Mouse (Mus musculus) embryonic fibroblast, embryonic 13.5 days (primary cell): ENCODE data around the gene Gm42791. TPM values are rescaled to one million over a fixed set of nuclear protein-coding genes. Genes with fewer than 3 reads are reported as not detected.

Source experiments
- H3K27ac ChIP-seq: 2 replicates; pipeline ENCODE4 v1.5.1; 2012; ENCODE audit warnings: low read length, control low read depth, inconsistent platforms; ENCODE audit not compliant: insufficient read depth
- H3K4me1 ChIP-seq: 2 replicates; pipeline ENCODE4 v1.6.1; 2011; ENCODE audit warnings: low read length; ENCODE audit not compliant: control insufficient read depth, insufficient read depth
- H3K4me3 ChIP-seq: 2 replicates; pipeline ENCODE4 v1.5.1; 2011; ENCODE audit warnings: mild to moderate bottlenecking, control low read depth, low read length; ENCODE audit not compliant: insufficient read depth
- CTCF ChIP-seq: IDR thresholded peaks from 2 replicates; pipeline ENCODE4 v1.5.1; 2011; ENCODE audit warnings: mild to moderate bottlenecking, control low read depth, low read length, moderate library complexity, borderline replicate concordance; ENCODE audit not compliant: insufficient read depth
- POLR2A ChIP-seq: IDR thresholded peaks from 2 replicates; pipeline ENCODE4 v1.6.1; 2011; ENCODE audit warnings: low read depth, mild to moderate bottlenecking, control low read depth, low read length, moderate library complexity
- polyA plus RNA-seq: library from polyadenylated mRNA; stranded (reverse); fragments of >200 nt; gene quantifications from 2 replicates; pipeline ENCODE4 v1.2.4, GENCODE M21; 2011; ENCODE audit warnings: low read depth; ENCODE audit not compliant: missing spikeins, insufficient read length

Gene Gm42791
- polyA plus RNA-seq, 1 experiment: 7.1 TPM

- H3K4me1 ChIP-seq: no peaks in the 10 kb centered on the region; the same call in 1 of the 2 replicates
- H3K27ac ChIP-seq: no peak overlapping the region
- no peak for TF ChIP-seq POLR2A
- no peak for TF ChIP-seq CTCF
- H3K4me3 ChIP-seq: no peak overlapping the region
These were observed 78.2 kb downstream of the Gm42791 start for GRCm38 (mm10) chr5:148916775-148917174.

DNA sequence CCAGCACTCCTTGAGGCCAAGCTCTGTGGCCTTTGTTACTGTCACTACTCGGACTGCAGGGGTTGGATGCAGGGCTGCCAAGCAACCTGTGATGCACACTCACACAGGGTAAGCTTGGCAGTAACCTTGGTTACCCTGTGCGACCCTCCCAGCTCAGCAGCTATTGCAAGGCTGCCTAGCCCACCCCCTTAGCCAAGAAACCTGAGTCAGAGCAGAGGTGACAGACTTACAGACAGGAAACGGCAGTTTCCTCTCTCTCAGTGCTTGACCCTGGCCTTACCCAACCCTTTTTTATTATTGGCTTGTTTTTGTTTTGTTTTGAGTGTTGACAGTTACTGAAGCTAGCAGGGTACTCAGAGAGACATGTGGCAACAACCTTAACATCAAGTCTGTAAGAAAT, 82.7 kb downstream of the Gm42791 start:
- H3K27ac ChIP-seq: no peak overlapping the region
- TF ChIP-seq CTCF: no peak
- TF ChIP-seq POLR2A: no peak

GRCm38 (mm10) chr5:148910066-148910465, 84.9 kb downstream of the Gm42791 start:
- no peak overlapping the region for H3K27ac ChIP-seq
- TF ChIP-seq POLR2A (no peak), CTCF (no peak)
- H3K4me1 ChIP-seq: no peaks in the 10 kb centered on the region
- H3K4me3 ChIP-seq: no peak overlapping the region

More for the DNA sequence above, 82.7 kb downstream of the Gm42791 start:
- Histone ChIP-seq H3K4me3 (no peak overlapping the region), H3K4me1 (no peaks in the 10 kb centered on the region)

DNA sequence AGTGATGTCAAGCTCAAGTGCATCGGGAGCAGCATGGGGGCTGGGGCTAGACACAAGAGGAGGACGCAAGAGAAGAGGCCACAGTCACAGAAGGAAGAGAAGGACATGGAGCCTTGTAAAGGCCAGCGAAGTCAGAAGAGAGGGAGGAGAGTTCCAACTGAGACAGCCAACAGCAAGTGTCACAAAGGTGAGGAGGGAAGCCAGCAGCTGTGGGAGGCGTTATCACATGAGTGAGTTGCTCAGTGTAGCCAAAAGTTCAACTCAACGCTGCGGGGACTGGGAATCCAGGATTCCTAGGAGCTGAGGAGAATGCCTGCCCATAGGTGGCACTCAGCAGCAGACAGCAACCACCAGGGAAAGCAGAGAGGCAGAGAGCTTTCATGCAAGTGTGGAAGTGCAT, 85.5 kb downstream of the Gm42791 start:
- Histone ChIP-seq H3K4me1 (no peaks in the 10 kb centered on the region), H3K4me3 (no peak overlapping the region), H3K27ac (no peak overlapping the region)
- TF ChIP-seq CTCF (peak; percentile 50; the same call in 1 of the 2 replicates), POLR2A (no peak)

DNA sequence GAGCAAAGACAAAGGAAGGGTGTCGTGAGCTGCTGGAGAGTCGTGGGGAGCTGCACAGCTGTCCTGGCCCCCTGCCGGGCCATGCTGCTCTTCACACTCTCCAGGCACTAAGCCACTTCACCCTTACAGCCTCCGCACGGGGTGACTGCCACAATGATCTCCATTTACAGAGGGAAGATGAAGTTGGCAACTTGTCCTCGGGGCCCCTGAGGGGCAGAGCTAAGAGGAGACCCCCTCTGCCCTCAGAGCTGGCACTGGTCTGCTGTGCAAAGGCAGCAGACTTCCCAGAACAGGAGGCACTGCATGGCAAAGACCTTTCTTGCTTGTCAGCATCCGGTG, 85.9 kb downstream of the Gm42791 start:
- TF ChIP-seq CTCF (no peak), POLR2A (no peak)
- Histone ChIP-seq H3K4me1 (no peaks in the 10 kb centered on the region), H3K27ac (no peak overlapping the region), H3K4me3 (no peak overlapping the region)

GRCm38 (mm10) chr5:148908191-148909056, 86.5 kb downstream of the Gm42791 start:
- no peak overlapping the region for H3K4me3 ChIP-seq
- H3K4me1 ChIP-seq: no peaks in the 10 kb centered on the region
- no peak for TF ChIP-seq CTCF
- TF ChIP-seq POLR2A: no peak
- H3K27ac ChIP-seq: no peak overlapping the region

DNA sequence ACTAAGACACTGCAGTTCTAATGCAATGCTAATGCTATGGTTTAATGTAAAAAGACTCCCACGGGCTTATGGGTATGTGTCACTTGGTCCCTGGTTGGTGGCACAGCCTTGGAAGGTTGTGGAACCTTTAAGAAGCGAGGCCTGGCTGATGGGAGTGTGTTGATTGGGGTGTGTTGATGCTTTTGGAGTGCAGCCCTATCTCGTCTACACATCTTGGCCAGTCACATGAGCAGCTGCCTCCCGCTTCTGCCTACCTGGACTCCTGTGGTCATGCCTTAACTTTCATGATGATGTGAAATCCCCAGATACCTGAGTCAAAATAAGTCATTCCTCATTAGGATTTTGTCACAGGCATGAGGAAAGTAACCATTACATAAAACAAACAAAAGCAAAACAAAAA, 88.6 kb downstream of the Gm42791 start:
- TF ChIP-seq POLR2A: no peak
- TF ChIP-seq CTCF: no peak
- H3K27ac ChIP-seq: no peak overlapping the region
- H3K4me3 ChIP-seq: no peak overlapping the region
- H3K4me1 ChIP-seq: no peaks in the 10 kb centered on the region

DNA sequence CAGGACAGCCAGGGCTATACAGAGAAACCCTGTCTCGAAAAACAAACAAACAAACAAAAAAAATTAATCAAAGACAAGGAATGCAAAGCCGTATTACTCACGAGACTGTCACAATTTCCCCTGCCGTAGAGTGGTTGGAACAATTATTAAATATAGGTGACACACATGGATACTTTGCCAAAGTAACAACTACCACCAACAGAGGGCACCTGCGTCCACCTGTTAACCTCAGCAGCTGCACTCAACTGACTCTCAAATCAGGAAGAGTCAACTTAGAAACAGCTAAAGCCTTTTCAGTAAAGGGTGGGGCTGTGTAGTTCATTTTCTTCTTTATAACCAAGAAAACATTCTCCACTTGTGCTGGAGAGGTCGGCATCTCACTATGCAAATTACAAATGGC, 90.1 kb downstream of the Gm42791 start:
- Histone ChIP-seq H3K27ac (no peak overlapping the region), H3K4me3 (no peak overlapping the region), H3K4me1 (no peaks in the 10 kb centered on the region)
- TF ChIP-seq POLR2A: no peak
- TF ChIP-seq CTCF: no peak

- TF ChIP-seq POLR2A (no peak), CTCF (no peak)
- Histone ChIP-seq H3K4me1 (peaks cover 7% of the 10 kb centered on the region; the same call in 1 of the 2 replicates), H3K27ac (no peak overlapping the region), H3K4me3 (no peak overlapping the region)
These were observed 95.6 kb downstream of the Gm42791 start for GRCm38 (mm10) chr5:148899361-148899760.

- TF ChIP-seq CTCF (no peak), POLR2A (no peak)
- Histone ChIP-seq H3K4me3 (no peak overlapping the region), H3K27ac (no peak overlapping the region), H3K4me1 (peaks cover 7% of the 10 kb centered on the region; the same call in 1 of the 2 replicates)
These were observed 97.0 kb downstream of the Gm42791 start for GRCm38 (mm10) chr5:148897941-148898417.
